Mouse (Mus musculus): Measurements from ENCODE around the gene Gpatch8.
"Not testable (repeated sequence)": the region's sequence is repeated elsewhere in the genome, so short reads cannot be mapped to it uniquely, and the experiment has no call there.

Gpatch8 gene

GRCm38 (mm10) chr11:102568756-102569377, 12.7 kb upstream of the Gpatch8 start:
- DNase-seq = no peak

- DNase-seq = no peak
Observed at GRCm38 (mm10) chr11:102568191-102568590, 12.0 kb upstream of the Gpatch8 start.

GRCm38 (mm10) chr11:102567723-102568122, 11.5 kb upstream of the Gpatch8 start:
- no peak for DNase-seq

GRCm38 (mm10) chr11:102567157-102567556, 11.0 kb upstream of the Gpatch8 start:
- DNase-seq = no peak

GRCm38 (mm10) chr11:102566290-102566689, 10.1 kb upstream of the Gpatch8 start:
- DNase-seq = no peak

- no peak for DNase-seq
Observed at GRCm38 (mm10) chr11:102565741-102566140, 9.5 kb upstream of the Gpatch8 start.

- DNase-seq = peak; percentile 30
Observed at GRCm38 (mm10) chr11:102564952-102565671, 8.9 kb upstream of the Gpatch8 start.

- no peak for DNase-seq
Observed at GRCm38 (mm10) chr11:102558704-102559103, 2.5 kb upstream of the Gpatch8 start.

- no peak for DNase-seq
Observed at GRCm38 (mm10) chr11:102557386-102557785, 1.2 kb upstream of the Gpatch8 start.

- DNase-seq = no peak
Observed at GRCm38 (mm10) chr11:102556716-102557074, 503 bp upstream of the Gpatch8 start.

- no peak for DNase-seq
Observed at GRCm38 (mm10) chr11:102555400-102556030, 677 bp downstream of the Gpatch8 start.

GRCm38 (mm10) chr11:102552051-102552450, 4.1 kb downstream of the Gpatch8 start:
- no peak for DNase-seq

- no peak for DNase-seq
Observed at GRCm38 (mm10) chr11:102551176-102551575, 5.0 kb downstream of the Gpatch8 start.

- DNase-seq = peak; percentile 17
Observed at GRCm38 (mm10) chr11:102541471-102541870, 14.7 kb downstream of the Gpatch8 start.

- DNase-seq = not testable (repeated sequence)
Observed at GRCm38 (mm10) chr11:102540286-102540685, 15.9 kb downstream of the Gpatch8 start.

- no peak for DNase-seq
Observed at GRCm38 (mm10) chr11:102539690-102540089, 16.5 kb downstream of the Gpatch8 start.

- no peak for DNase-seq
Observed at GRCm38 (mm10) chr11:102536210-102536609, 20.0 kb downstream of the Gpatch8 start.

GRCm38 (mm10) chr11:102534078-102534477, 22.1 kb downstream of the Gpatch8 start:
- no peak for DNase-seq

GRCm38 (mm10) chr11:102531425-102531824, 24.8 kb downstream of the Gpatch8 start:
- DNase-seq = peak; percentile 18

GRCm38 (mm10) chr11:102514793-102515424, 41.3 kb downstream of the Gpatch8 start:
- no peak for DNase-seq

GRCm38 (mm10) chr11:102510226-102510625, 46.0 kb downstream of the Gpatch8 start:
- peak; percentile 59 for DNase-seq

GRCm38 (mm10) chr11:102496732-102497131, 59.5 kb downstream of the Gpatch8 start:
- no peak for DNase-seq

- DNase-seq = peak; percentile 28
Observed at GRCm38 (mm10) chr11:102496206-102496605, 60.0 kb downstream of the Gpatch8 start.

- DNase-seq = peak; percentile 49
Observed at GRCm38 (mm10) chr11:102495742-102496141, 60.5 kb downstream of the Gpatch8 start.

All from lung, postnatal 36 days (tissue).